Mouse (Mus musculus) large intestine, adult 2 months (tissue): ENCODE measurements around the gene Rnaseh1. TPM values are rescaled to one million over a fixed set of nuclear protein-coding genes. Genes with fewer than 3 reads are reported as not detected.

ENCODE experiments used
- DNase-seq: peaks from one replicate; pipeline ENCODE4 v3.0.0-alpha.2; 2012; ENCODE audit warnings: low read depth, low spot score
- WGBS: fragments of 180-500 bp; shearing (Covaris S2); methylation state at CpG from one replicate; pipeline ENCODE4 v1.1.7; 2018; 5-methylcytosine and 5-hydroxymethylcytosine counted together
- polyA plus RNA-seq: library from polyadenylated mRNA; depleted of rRNA; stranded (reverse); fragments of >200 nt; gene quantifications from 2 replicates; pipeline ENCODE4 v1.2.3, GENCODE M21; 2012; rRNA removed

Gene Rnaseh1
- polyA plus RNA-seq = 8.5 and 9.5 TPM in 2 replicates

- WGBS = 2% methylated on average over 52 of the region's 52 CpGs
- DNase-seq = peak; percentile 63
Observed at GRCm38 (mm10) chr12:28649141-28650110, at the start of gene Rnaseh1. Rnaseh1 (plus strand) TSS chr12:28649602.

GRCm38 (mm10) chr12:28602259-28602658 is 47.1 kb upstream of the Rnaseh1 start:
- WGBS = 9% methylated on average over 4 of the region's 4 CpGs
- no peak for DNase-seq

GRCm38 (mm10) chr12:28603494-28603893 is 45.9 kb upstream of the Rnaseh1 start:
- 71% methylated on average over 1 of the region's 1 CpGs for WGBS
- DNase-seq = no peak

DNA sequence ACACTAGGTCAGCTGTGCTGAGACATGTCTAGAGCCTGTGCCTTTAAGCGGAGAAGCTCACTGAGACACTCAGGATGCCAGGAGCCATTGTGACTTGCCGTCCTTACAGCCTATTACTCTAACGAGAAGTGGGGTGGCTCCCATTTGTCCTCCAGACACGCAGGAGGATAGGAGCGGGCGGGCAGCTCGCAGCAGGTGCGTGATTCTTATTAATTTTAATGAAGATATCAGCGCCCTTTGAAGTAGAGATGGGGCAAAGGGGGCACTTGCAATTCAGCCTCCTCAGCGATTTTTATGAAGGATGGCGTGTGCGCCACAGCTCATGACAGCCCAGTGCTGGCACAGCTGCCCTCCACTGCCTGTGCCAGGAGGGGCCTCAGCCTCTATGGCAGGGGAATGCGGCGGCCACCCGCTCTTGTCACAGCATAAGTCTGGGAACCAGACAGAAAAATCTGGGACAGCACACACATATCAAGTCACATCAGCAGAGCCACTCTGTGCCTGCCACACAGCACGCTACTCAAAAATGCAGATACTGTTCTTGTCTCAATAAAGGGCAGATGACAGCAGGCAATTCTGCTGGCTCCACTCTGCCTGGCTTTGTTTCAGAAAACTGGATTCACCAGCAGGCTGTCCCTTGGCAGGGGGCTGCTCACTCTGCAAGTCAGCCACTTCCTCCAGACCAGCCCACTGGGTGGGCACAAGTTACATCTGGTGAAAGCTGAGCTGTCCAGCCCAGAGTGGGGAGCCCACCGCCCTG is 41.7 kb upstream of the Rnaseh1 start:
- 64% methylated on average over 17 of the region's 17 CpGs for WGBS

GRCm38 (mm10) chr12:28612391-28612790 is 37.0 kb upstream of the Rnaseh1 start:
- 33% methylated on average over 6 of the region's 6 CpGs for WGBS
- DNase-seq = no peak

More for the DNA sequence above, 41.7 kb upstream of the Rnaseh1 start:
- no peak for DNase-seq

DNA sequence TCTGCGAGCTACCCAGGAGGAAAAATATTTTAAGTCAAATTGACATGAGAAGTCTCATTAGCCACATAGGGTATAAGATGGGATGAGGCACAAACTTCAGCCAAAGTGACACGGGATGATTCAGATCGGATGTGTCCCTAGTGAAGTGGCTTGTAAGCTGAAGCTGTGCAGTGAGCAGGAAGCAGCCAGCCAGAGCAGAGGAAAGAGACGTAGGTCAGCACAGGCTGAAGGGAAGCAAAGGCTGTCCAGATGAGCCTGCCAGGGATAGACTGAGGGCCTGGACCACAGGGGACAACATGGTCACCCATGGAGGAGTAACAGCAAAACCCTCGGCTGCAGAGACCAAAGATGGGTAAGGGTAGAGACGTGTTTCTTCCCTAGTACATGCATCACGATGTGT is 35.0 kb upstream of the Rnaseh1 start:
- DNase-seq = no peak
- WGBS = 67% methylated on average over 7 of the region's 7 CpGs

GRCm38 (mm10) chr12:28617297-28617696 is 32.1 kb upstream of the Rnaseh1 start:
- 37% methylated on average over 4 of the region's 4 CpGs for WGBS
- DNase-seq = no peak

GRCm38 (mm10) chr12:28621451-28622166 is 27.8 kb upstream of the Rnaseh1 start:
- no peak for DNase-seq
- WGBS = 13% methylated on average over 7 of the region's 7 CpGs

- 26% methylated on average over 5 of the region's 5 CpGs for WGBS
- DNase-seq = no peak
Observed at GRCm38 (mm10) chr12:28622167-28622532, 27.3 kb upstream of the Rnaseh1 start.

DNA sequence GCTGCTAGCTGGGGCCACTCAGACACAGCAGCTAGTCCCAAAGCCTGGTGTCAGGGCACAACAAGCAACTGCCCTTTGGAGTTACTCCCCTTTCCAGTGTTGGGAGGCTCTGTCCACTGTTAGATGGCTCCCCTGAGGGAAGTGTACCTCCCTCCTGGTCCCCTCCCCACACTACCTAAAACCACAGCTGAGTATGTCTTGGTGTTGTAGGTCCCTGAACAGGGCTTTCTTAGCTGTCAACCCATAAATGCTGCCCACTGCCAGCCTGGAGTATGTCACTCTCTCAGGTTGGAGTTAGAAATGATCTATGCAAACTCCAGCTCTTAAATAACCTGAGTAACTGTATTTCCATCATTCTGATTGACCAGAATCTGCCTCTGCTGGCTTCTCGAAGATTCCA is 26.8 kb upstream of the Rnaseh1 start:
- DNase-seq = no peak
- WGBS = 78% methylated on average over 1 of the region's 1 CpGs

GRCm38 (mm10) chr12:28623195-28623594 is 26.2 kb upstream of the Rnaseh1 start, which contains the start of gene Colec11:
Colec11 (minus strand) TSS chr12:28623377.
- WGBS = 47% methylated on average over 5 of the region's 5 CpGs
- no peak for DNase-seq

- DNase-seq = no peak
- WGBS = 50% methylated on average over 2 of the region's 2 CpGs
Observed at GRCm38 (mm10) chr12:28624251-28624650, 25.2 kb upstream of the Rnaseh1 start.

DNA sequence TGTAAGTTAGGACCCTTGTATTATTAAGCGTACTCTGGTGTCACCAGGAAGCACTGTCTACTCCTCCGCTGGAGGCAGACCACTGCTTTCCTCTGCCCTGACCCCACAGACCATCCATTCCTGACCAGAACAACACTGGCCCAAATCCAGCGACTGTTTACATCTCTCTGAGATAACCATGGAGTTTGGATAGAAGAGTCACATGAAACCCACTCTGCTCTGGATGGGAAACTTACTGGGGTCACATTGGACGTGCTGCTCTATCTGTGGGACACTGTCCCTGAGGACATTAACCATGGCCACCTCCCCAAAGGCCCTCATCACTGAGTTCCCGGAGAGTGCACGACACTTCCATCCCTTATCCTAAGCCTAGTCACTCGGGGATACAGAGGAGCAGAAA is 24.0 kb upstream of the Rnaseh1 start:
- WGBS = 77% methylated on average over 7 of the region's 7 CpGs
- no peak for DNase-seq

GRCm38 (mm10) chr12:28627092-28627491 is 22.3 kb upstream of the Rnaseh1 start:
- 52% methylated on average over 4 of the region's 4 CpGs for WGBS
- DNase-seq = no peak

GRCm38 (mm10) chr12:28628436-28628835 is 21.0 kb upstream of the Rnaseh1 start:
- DNase-seq = no peak
- WGBS = 96% methylated on average over 2 of the region's 2 CpGs

GRCm38 (mm10) chr12:28635058-28635534 is 14.3 kb upstream of the Rnaseh1 start:
- no peak for DNase-seq
- 1% methylated on average over 23 of the region's 23 CpGs for WGBS

- peak; percentile 76 for DNase-seq
- 5% methylated on average over 69 of the region's 69 CpGs for WGBS
Observed at GRCm38 (mm10) chr12:28635535-28636476, 13.6 kb upstream of the Rnaseh1 start, which contains the start of gene Rps7. Rps7 (minus strand) TSS chr12:28635953.

DNA sequence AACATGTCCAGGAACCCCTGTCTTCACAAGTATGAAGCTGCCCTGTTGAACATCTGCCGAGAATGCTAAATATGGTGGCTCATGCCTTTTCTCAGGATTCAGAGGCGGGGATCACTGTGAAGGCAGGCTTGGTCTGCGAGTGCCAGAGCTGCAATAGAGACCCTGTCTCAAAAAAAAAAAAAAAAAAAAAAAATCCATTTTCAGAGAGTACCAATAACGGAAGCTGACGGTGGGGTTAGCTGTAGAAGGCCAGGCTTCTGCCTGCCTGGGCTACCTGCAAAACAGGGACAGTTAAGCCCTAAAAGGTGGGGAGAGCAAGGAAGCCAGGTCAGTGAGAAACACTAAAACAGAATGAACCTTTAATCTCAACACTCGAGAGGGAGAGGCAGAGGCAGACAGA is 12.9 kb upstream of the Rnaseh1 start:
- no peak for DNase-seq
- WGBS = 85% methylated on average over 6 of the region's 6 CpGs

- DNase-seq = no peak
- 42% methylated on average over 2 of the region's 2 CpGs for WGBS
Observed at GRCm38 (mm10) chr12:28638778-28639177, 10.6 kb upstream of the Rnaseh1 start.
